Mouse (Mus musculus): ENCODE measurements around the gene Celf2.

DNA sequence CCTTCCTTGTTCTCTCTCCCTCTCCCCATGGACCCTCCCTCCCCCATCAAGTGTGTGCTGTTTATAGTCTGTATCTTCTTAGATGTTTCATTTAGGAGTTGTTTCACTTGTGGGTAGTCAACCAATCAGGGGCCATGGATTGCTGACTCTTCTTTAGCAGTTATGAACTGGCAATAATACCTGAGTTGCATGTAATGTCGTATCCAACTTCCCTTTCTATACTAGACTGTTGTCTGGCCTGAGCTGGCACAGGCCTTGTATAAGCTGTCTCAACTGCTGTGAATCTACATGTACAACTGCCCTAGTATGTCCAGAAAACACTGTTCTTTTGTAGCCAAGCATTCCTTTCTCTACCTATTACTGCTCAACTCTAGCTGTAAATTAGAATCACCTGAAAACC lies 813.0 kb downstream of the Celf2 start:
- no peak for TF ChIP-seq POLR2A (IDR thresholded peaks at IDR 0.05; ENCODE audit: control insufficient read depth, low read depth, low read length)
- TF ChIP-seq CTCF (IDR thresholded peaks at IDR 0.05; ENCODE audit: control insufficient read depth, insufficient read depth, insufficient replicate concordance, low read depth, low read length), result no peak
